Mouse (Mus musculus): ENCODE measurements at regions not wholly inside any gene's neighbourhood (a gene's known extent, or its start where the extent isn't known, plus 50 kb on each side); places are given as distances from the start of the nearest gene placed in this dataset.

- TF ChIP-seq CTCF (IDR thresholded peaks at IDR 0.05; ENCODE audit: low read depth, low read length) = peak; percentile 59
- no peak for TF ChIP-seq POLR2A (IDR thresholded peaks at IDR 0.05; ENCODE audit: extremely low read depth, insufficient read depth, low read length)
Observed at GRCm38 (mm10) chr17:45805471-45806082, 71.9 kb upstream of the 1600014C23Rik start.

Measured in liver, adult 2 months (tissue).